Mouse (Mus musculus) lung, postnatal 0 days (tissue): ENCODE measurements around the gene Chchd1.
"Not testable (repeated sequence)": the region's sequence is repeated elsewhere in the genome, so short reads cannot be mapped to it uniquely, and the experiment has no call there.

Experiments used
- CTCF ChIP-seq: IDR thresholded peaks from 2 replicates; pipeline ENCODE4 v1.5.1; 2016; ENCODE audit warnings: antibody characterized with exemption, mild to moderate bottlenecking
- EP300 ChIP-seq: IDR thresholded peaks from 2 replicates; pipeline ENCODE4 v1.6.1; 2016; ENCODE audit warnings: antibody characterized with exemption, mild to moderate bottlenecking, control low read depth

GRCm38 (mm10) chr14:20703461-20703860 lies 655 bp downstream of the Chchd1 start:
- not testable (repeated sequence) for TF ChIP-seq EP300, CTCF
